Mouse (Mus musculus) heart, embryonic 12.5 days (tissue): ENCODE measurements around the gene Cyp11a1. TPM values are rescaled to one million over a fixed set of nuclear protein-coding genes. Genes with fewer than 3 reads are reported as not detected.

Source experiments
- ATAC-seq: fragments of 200-750 bp; cut with Nextera tagmentation; 2 replicates; pipeline ENCODE4 v1.8.0; 2017; ENCODE audit warnings: moderate TSS enrichment, moderate library complexity; ENCODE audit not compliant: insufficient number of reproducible peaks, low FRiP score
- H3K27ac ChIP-seq: fragments of 300-500 bp; sonication (generic); 2 replicates; pipeline ENCODE4 v1.5.1; 2016; ENCODE audit warnings: mild to moderate bottlenecking, moderate library complexity; ENCODE audit not compliant: poor library complexity, severe bottlenecking
- H3K27me3 ChIP-seq: fragments of 300-500 bp; sonication (generic); replicated peaks from 2 replicates; pipeline ENCODE4 v1.6.1; 2016; ENCODE audit warnings: mild to moderate bottlenecking, moderate library complexity
- H3K36me3 ChIP-seq: fragments of 300-500 bp; sonication (generic); 2 replicates; pipeline ENCODE4 v1.6.1; 2016; ENCODE audit warnings: mild to moderate bottlenecking, moderate library complexity
- H3K4me1 ChIP-seq: fragments of 300-500 bp; sonication (generic); replicated peaks from 2 replicates; pipeline ENCODE4 v1.6.1; 2016; ENCODE audit warnings: mild to moderate bottlenecking
- H3K4me2 ChIP-seq: fragments of 300-500 bp; sonication (generic); 2 replicates; pipeline ENCODE4 v1.6.1; 2016; ENCODE audit warnings: mild to moderate bottlenecking, moderate library complexity
- H3K4me3 ChIP-seq: fragments of 300-500 bp; sonication (generic); 2 replicates; pipeline ENCODE4 v1.5.1; 2016; ENCODE audit warnings: mild to moderate bottlenecking
- H3K9ac ChIP-seq: fragments of 300-500 bp; sonication (generic); 2 replicates; pipeline ENCODE4 v1.6.1; 2016; ENCODE audit warnings: mild to moderate bottlenecking, moderate library complexity
- H3K9me3 ChIP-seq: fragments of 300-500 bp; sonication (generic); replicated peaks from 2 replicates; pipeline ENCODE4 v1.6.1; 2016; ENCODE audit warnings: mild to moderate bottlenecking, moderate library complexity
- WGBS: fragments of 180-500 bp; shearing (Covaris S2); methylation state at CpG from one replicate; pipeline ENCODE4 v1.1.7; 2016; 5-methylcytosine and 5-hydroxymethylcytosine counted together
- polyA plus RNA-seq: library from polyadenylated mRNA; unstranded; fragments of >200 nt; fragmentation: Nextera tagmentation; extraction: Ambion mirVana; gene quantifications from 2 replicates; pipeline ENCODE4 v1.2.1, GENCODE M21; 2016

Cyp11a1 gene
- polyA plus RNA-seq, result not detected in 2 replicates

DNA sequence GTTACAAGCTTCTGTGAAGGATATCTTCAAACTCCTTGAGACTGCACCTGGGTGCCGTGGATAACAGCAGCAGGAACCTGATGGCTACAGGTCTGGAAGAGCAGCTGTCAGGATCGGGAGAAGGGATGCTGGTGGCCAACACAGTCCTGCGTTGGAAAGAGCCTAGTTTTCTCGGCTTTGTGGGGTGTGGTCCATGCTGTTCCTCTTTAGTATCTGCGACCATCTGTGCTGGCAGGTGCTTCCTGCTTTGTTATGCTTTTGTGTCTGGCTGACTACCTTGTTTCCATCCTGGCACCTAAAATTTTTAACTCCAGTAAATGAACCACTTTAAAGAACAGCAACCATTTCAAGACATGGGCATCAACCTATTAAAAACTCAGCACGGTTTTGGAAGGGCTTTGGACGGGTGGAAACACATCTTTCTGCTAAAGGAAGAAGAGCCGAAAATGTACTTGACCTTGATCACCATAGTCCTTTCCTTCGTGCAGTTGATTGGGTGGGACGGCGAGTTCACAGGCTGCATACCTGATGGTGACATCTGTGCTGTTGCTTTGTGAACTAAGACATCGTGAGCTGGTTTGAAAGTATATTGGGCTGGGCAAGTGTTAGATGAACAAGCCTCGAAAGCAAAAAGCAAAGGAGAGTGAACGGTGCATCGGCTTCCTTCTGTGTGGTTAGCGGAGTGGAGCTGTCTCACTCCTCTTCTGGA is at the start of gene Cyp11a1:
Cyp11a1 (plus strand) TSS at position 659 of the 709 bp plus-strand sequence.
- Histone ChIP-seq H3K27ac (no peak within 1 kb of the TSS), H3K4me2 (no peak within 1 kb of the TSS), H3K27me3 (peaks cover 13% of the 10 kb centered on the region; the same call in 1 of the 2 replicates), H3K36me3 (no peaks in the 10 kb centered on the region), H3K4me3 (no peak within 1 kb of the TSS), H3K9me3 (no peaks in the 10 kb centered on the region), H3K9ac (no peak within 1 kb of the TSS), H3K4me1 (peaks cover 13% of the 10 kb centered on the region)
- ATAC-seq, result no peak
- WGBS, result 83% methylated on average over 16 of the region's 16 CpGs

DNA sequence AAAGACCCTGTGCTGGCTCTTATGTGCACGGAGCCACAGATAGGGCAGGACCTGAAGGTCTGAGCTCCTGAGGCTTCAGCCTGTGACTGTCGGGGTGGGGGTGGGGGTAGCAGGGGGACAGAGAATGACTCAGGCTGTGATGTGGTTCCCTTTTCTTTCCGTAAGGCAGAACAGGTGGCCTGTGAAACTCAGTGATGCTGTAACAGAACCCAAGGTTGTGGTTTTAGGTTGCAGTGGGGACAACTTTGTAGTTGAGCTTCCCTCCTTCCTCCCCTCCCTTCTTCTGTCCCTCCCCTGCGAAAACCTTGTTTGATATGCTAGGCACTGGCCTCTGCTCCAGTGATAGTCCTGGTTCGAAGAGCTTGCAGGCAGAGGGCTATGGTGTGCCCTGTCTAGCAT is 49.4 kb upstream of the Cyp11a1 start:
- WGBS, result 69% methylated on average over 5 of the region's 5 CpGs
- Histone ChIP-seq H3K27ac (no peak overlapping the region), H3K4me2 (no peak overlapping the region), H3K36me3 (no peaks in the 10 kb centered on the region), H3K9ac (no peak overlapping the region), H3K4me3 (no peak overlapping the region), H3K27me3 (peaks cover 7% of the 10 kb centered on the region), H3K4me1 (peaks cover 12% of the 10 kb centered on the region), H3K9me3 (no peaks in the 10 kb centered on the region)
- ATAC-seq, result no peak

DNA sequence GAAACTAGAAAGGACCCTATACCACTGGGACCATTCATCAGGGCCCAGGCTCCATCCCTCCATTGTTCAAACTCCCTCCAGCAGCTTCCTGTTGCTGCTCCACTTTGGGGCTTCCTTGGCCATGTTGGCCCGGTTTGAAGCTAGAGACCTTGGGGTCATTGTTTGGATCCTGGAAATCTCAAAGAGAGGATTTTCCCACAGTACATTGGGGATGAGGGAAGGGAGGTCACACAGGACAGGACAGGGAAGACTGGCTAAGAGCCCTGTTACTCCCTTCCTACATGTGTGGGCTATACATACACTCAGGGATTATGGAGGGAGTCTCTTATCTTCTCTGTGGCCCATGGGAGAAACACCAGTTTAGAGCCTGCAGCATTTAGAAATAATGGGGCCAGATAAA is 47.6 kb upstream of the Cyp11a1 start:
- no peak for ATAC-seq
- Histone ChIP-seq H3K27ac (no peak overlapping the region), H3K4me2 (no peak overlapping the region), H3K4me3 (no peak overlapping the region), H3K36me3 (no peaks in the 10 kb centered on the region), H3K4me1 (peaks cover 25% of the 10 kb centered on the region), H3K9ac (no peak overlapping the region), H3K9me3 (no peaks in the 10 kb centered on the region), H3K27me3 (peaks cover under 1% of the 10 kb centered on the region; the same call in 1 of the 2 replicates)
- WGBS, result 59% methylated on average over 1 of the region's 1 CpGs

DNA sequence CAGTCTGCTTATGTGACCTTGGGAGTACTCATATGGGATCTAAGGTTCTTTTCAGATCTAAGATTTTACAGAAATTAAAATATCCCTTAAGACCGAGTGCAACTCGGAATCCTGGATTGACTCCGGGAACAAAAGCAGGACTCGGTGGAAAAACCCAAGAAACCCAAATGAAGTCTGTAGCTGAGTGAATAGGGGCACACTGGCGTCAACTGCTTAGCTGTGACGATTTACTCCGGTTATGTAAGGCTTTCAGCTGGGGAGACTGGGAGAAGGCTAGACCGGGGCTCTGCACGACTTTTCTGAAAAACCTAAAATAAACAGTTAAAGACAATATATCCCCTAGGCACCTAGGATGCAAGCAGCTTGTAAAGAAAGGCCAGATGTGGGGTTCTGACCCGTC is 46.8 kb upstream of the Cyp11a1 start:
- H3K36me3 ChIP-seq, result no peaks in the 10 kb centered on the region
- H3K4me3 ChIP-seq, result no peak overlapping the region
- peaks cover 25% of the 10 kb centered on the region for H3K4me1 ChIP-seq
- no peak overlapping the region for H3K4me2 ChIP-seq
- H3K9ac ChIP-seq, result no peak overlapping the region
- ATAC-seq, result no peak
- no peak overlapping the region for H3K27ac ChIP-seq
- WGBS, result 49% methylated on average over 10 of the region's 10 CpGs
- no peaks in the 10 kb centered on the region for H3K9me3 ChIP-seq
- H3K27me3 ChIP-seq, result no peaks in the 10 kb centered on the region; the same call in 1 of the 2 replicates

DNA sequence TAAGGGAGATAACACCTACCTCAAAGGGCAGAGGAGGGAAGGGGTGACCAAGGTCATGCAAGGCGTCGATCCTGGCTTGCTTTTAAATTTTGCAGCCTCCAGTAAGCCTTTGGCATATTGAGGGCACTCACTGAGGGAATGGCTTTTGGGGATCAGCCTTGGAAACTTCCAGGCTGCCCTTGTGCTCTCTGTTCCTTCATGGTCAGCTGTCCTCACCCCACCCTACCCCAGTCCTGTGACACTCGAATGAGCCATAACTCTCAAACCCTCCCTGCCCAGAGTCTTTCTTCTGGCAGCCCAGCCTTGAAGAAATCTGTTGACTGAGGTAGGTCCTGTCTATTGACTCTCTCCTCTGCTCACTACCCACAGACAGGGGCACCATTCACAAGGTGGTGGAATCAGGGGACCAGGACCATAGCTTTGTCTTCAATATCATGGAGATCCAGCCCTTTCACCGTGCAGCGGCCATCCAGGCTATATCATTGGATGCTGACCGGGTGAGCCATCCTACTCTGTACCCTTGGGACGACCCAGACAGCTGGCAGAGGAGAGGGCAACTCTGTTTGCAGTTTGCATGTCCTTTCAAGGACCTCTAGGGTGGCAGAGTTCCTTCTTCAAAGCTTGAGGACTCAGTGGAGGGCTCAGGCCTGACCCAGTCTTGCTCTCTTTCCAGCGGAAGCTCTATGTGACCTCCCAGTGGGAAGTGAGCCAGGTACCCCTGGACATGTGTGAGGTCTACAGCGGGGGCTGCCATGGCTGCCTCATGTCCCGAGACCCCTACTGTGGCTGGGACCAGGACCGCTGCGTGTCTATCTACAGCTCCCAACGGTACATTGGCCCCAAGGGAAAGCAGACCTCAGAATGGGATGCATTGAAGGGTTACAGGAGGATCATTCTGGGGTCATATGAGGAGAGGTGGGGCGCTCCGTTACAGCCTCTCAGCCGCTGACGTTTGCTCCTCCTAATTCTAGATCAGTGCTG is 46.0 kb upstream of the Cyp11a1 start:
- Histone ChIP-seq H3K27ac (no peak overlapping the region), H3K9me3 (no peaks in the 10 kb centered on the region), H3K9ac (no peak overlapping the region), H3K4me2 (no peak overlapping the region), H3K4me3 (no peak overlapping the region), H3K36me3 (no peaks in the 10 kb centered on the region), H3K4me1 (peaks cover 26% of the 10 kb centered on the region), H3K27me3 (no peaks in the 10 kb centered on the region; the same call in 1 of the 2 replicates)
- 72% methylated on average over 17 of the region's 17 CpGs for WGBS
- ATAC-seq, result no peak

DNA sequence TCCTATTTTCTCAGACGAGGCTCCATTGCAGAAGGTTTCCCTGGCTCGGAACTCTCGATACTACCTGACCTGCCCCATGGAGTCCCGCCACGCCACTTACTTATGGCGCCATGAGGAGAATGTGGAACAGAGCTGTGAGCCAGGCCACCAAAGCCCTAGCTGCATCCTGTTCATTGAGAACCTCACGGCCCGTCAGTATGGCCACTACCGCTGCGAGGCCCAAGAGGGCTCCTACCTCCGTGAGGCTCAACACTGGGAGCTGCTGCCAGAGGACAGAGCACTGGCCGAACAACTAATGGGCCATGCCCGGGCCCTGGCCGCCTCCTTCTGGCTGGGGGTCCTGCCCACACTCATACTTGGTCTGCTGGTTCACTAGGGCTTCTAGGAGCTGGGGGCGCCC is 45.0 kb upstream of the Cyp11a1 start:
- no peaks in the 10 kb centered on the region for H3K9me3 ChIP-seq
- no peak for ATAC-seq
- peaks cover 30% of the 10 kb centered on the region for H3K4me1 ChIP-seq
- H3K4me2 ChIP-seq, result no peak overlapping the region
- no peak overlapping the region for H3K9ac ChIP-seq
- no peaks in the 10 kb centered on the region for H3K36me3 ChIP-seq
- 90% methylated on average over 15 of the region's 15 CpGs for WGBS
- no peak overlapping the region for H3K27ac ChIP-seq
- no peaks in the 10 kb centered on the region; the same call in 1 of the 2 replicates for H3K27me3 ChIP-seq
- no peak overlapping the region for H3K4me3 ChIP-seq

DNA sequence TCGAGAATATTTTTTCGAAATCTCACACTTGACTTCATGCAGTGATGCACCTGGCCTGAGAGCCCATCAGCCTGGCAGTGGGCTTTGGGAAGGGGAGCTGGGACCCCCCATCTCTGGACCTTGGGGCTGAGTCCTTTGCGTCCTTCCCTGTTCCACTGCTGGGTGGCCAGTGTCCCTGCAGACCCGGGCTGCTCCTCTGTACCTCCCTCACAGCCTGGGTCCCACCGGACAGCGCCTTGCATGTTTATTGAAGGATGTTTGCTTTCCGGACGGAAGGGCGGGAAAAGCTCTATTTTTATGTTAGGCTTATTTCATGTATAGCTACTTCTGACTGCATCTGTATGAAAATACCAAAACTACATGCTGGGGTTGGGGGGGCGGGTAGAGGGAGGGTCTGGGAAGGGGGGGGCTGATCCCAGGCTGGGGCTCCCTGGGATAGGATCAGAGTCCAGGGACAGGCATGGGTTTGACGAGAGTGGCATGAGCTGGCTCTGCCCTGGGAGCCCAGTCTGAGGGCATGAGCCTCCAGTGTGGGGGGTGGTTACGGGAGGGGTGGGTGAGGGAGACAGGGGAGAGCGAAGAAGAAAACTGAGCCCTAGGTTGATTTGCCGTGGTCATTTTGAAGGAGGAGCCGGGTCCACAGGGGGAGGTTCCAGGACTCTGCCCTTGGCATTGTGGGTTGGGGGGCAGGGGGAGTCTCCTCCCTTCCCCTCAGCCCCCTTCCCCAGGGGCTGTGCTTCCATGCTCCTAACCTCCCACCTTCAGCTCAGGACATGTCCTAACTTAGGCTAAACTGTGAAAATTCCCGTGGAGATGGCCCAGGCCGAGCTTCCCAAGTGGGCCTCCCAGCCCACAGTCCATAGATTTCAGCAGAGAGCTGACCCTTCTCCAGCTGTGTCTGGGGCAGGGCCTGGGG is 44.1 kb upstream of the Cyp11a1 start:
- Histone ChIP-seq H3K4me1 (peaks cover 32% of the 10 kb centered on the region), H3K4me2 (no peak overlapping the region), H3K36me3 (no peaks in the 10 kb centered on the region), H3K9ac (no peak overlapping the region), H3K9me3 (no peaks in the 10 kb centered on the region), H3K4me3 (no peak overlapping the region), H3K27me3 (no peaks in the 10 kb centered on the region; the same call in 1 of the 2 replicates), H3K27ac (no peak overlapping the region)
- ATAC-seq, result no peak
- WGBS, result 56% methylated on average over 17 of the region's 17 CpGs

DNA sequence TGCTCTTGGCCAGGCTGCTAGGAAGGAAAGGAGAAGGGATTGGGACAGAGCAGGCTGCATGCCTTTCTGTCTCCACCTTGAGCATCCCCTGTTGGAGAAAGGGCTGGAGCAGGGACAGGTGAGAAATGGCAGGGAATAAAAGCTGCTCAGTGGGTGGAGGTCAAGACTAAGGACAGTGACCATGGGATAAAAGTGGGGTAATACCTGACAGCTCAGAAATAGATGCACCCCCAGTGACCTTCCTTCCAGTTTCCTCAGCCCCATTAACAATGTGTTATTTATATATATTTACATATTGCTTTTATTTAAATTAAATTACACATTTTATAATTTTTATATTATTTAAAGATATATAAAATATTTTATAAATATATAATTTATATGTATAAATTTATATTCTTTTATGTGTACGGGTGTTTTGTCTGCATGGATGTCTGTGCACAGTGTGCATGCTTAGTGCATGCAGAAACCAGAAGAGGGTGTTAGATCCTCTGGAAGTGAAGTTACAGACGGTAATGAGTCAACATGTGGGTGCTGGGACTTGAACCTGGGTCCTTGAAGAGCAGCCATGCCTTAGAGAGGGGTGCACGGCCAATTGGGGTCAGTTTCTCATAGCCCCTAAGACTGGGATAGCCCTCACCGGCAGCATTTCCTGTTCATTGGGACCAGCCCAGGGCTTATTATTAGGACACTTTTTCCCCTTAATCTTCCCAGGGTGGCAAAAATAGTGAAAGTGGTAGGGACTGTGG is 42.8 kb upstream of the Cyp11a1 start:
- Histone ChIP-seq H3K27ac (no peak overlapping the region), H3K9me3 (no peaks in the 10 kb centered on the region), H3K4me2 (no peak overlapping the region), H3K4me3 (no peak overlapping the region), H3K4me1 (peaks cover 40% of the 10 kb centered on the region), H3K36me3 (no peaks in the 10 kb centered on the region), H3K9ac (no peak overlapping the region), H3K27me3 (no peaks in the 10 kb centered on the region; the same call in 1 of the 2 replicates)
- 81% methylated on average over 4 of the region's 4 CpGs for WGBS
- no peak for ATAC-seq

DNA sequence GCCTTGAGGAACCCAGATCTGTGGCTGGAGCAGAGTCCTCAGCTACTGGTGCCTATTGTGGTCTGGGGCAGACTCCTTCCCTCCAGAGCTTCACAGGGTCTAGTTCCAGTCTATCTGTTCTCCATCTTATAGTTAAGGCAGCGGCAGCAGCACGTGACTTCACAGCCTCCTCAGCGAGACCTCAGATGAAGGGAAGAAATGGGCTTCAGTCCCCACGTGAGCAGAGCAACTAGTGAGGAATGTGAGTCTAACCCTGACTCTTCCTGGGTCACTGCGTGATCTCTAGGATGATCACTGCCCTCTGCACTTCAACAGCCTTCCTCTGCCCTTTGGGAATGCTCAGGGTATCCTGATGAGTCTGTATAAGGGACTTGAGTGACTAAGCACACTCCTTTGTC is 42.2 kb upstream of the Cyp11a1 start:
- H3K9ac ChIP-seq, result no peak overlapping the region
- no peak overlapping the region for H3K4me2 ChIP-seq
- no peaks in the 10 kb centered on the region for H3K9me3 ChIP-seq
- H3K4me1 ChIP-seq, result peaks cover 40% of the 10 kb centered on the region
- no peak for ATAC-seq
- H3K4me3 ChIP-seq, result no peak overlapping the region
- no peaks in the 10 kb centered on the region; the same call in 1 of the 2 replicates for H3K27me3 ChIP-seq
- 71% methylated on average over 5 of the region's 5 CpGs for WGBS
- no peaks in the 10 kb centered on the region for H3K36me3 ChIP-seq
- H3K27ac ChIP-seq, result no peak overlapping the region
